Mouse (Mus musculus) cerebellum, adult 2 months (tissue): Measurements from ENCODE around the gene Trpv4. TPM values are rescaled to one million over a fixed set of nuclear protein-coding genes. Genes with fewer than 3 reads are reported as not detected.

ENCODE experiments used
- DNase-seq, 2 experiments: peaks; one replicate each; pipeline ENCODE4 v3.0.0; 2021
- H3K27ac ChIP-seq: fragments of 200-500 bp; 2 replicates; pipeline ENCODE4 v1.5.1; 2012; ENCODE audit warnings: low read length, control low read depth, inconsistent platforms; ENCODE audit not compliant: insufficient read depth
- H3K27me3 ChIP-seq: fragments of 200-500 bp; 2 replicates; pipeline ENCODE4 v1.6.1; 2012; ENCODE audit warnings: inconsistent platforms, mild to moderate bottlenecking, low read length, moderate library complexity; ENCODE audit not compliant: control insufficient read depth, insufficient read depth
- H3K4me1 ChIP-seq: fragments of 200-500 bp; 2 replicates; pipeline ENCODE4 v1.6.1; 2011; ENCODE audit warnings: low read length; ENCODE audit not compliant: control insufficient read depth, insufficient read depth
- H3K4me3 ChIP-seq: fragments of 200-500 bp; replicated peaks from 2 replicates; pipeline ENCODE3; 2011; ENCODE audit warnings: mild to moderate bottlenecking, low read depth, low read length, control low read depth; ENCODE audit not compliant: insufficient read depth
- CTCF ChIP-seq: fragments of 200-500 bp; IDR thresholded peaks from 2 replicates; pipeline ENCODE4 v1.5.1; 2011; ENCODE audit warnings: low read depth, mild to moderate bottlenecking, control low read depth, low read length, moderate library complexity, borderline replicate concordance; ENCODE audit not compliant: insufficient read depth
- POLR2A ChIP-seq: fragments of 200-500 bp; IDR thresholded peaks from 2 replicates; pipeline ENCODE4 v1.6.1; 2011; ENCODE audit warnings: low read length, control low read depth, borderline replicate concordance; ENCODE audit not compliant: insufficient read depth
- WGBS: fragments of 180-500 bp; shearing (Covaris S2); methylation state at CpG from one replicate; pipeline ENCODE4 v1.1.7; 2018; 5-methylcytosine and 5-hydroxymethylcytosine counted together
- polyA plus RNA-seq: library from polyadenylated mRNA; depleted of rRNA; stranded (reverse); fragments of >200 nt; gene quantifications from 2 replicates; pipeline ENCODE4 v1.2.3, GENCODE M21; 2012

Gene Trpv4
- polyA plus RNA-seq, 1 experiment: 3.0 TPM

DNA sequence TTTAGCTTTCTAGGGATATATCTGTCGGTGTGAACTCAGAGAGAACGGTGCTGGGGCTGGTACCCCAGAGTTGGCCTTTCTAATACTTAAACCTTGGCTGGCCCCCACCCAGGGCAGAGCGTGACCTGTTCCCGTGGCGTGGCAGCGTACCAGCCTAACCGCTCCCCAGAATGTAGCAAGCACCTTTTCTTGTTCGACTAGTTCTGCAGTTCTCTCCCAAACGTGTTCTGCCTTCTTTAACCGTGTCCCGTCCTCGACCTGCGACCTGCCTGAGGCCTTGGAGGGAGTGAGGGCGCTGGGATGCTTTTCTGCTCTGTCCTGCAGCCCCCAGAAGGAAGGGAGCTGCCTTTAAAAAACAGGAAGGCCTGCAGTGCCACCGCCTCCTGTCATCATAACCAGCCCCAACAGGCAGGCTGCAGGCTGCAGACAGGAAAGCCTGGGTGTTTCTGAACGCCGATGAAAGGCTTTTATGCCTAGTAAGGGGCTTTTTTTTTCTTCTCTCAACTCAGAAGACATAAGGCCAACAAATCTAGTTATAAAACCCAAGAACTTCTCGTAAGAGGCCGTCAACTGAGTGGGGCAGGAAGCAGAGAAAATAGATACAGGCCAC, 22.6 kb upstream of the Trpv4 start:
- DNase-seq: no peak
- TF ChIP-seq POLR2A (no peak), CTCF (no peak)
- Histone ChIP-seq H3K4me1 (peaks cover 20% of the 10 kb centered on the region), H3K27ac (no peak overlapping the region), H3K27me3 (no peaks in the 10 kb centered on the region), H3K4me3 (no peak overlapping the region)
- WGBS: 94% methylated on average over 19 of the region's 19 CpGs

DNA sequence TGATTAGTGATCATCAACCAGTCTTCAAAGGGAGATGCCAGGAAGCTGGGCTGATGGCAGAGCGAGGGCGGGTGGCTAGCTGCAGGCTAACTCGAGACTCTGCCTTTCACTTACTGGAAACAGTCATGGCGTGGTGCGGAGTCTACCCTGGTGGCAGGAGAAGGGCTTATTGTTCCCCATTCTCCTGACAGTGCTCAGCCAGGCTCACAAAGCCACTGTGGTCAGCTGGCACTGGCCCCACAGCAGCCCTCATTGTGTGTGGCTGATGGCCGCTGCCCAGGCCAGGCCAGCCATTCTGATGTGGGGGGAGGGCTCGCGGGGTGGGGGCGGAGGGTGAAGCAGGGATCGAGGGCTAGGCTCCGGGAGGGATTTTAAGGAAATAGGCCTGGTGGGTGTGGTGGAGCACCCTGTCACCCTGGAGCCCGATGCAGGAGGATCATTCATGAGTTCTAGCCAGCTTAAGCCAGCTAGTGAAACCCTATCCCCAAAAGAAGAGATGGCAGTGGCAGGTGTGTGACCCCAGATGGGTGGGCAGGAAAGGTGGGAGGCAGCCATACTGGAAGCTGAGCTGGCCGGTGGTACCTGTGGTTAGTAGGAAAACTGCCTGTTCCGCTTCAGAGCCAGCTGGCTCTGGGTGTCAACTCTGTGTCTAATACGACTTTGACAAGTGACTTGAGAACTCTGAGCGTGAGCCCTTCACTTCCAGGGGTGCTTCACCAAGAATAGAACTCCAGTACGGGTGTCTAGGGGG, 21.8 kb upstream of the Trpv4 start:
- 54% methylated on average over 17 of the region's 17 CpGs for WGBS
- peak in 1 of 2 experiments; percentile 31 for DNase-seq
- TF ChIP-seq CTCF (no peak), POLR2A (no peak)
- H3K27me3 ChIP-seq: no peaks in the 10 kb centered on the region
- no peak overlapping the region for H3K4me3 ChIP-seq
- H3K4me1 ChIP-seq: peaks cover 20% of the 10 kb centered on the region
- no peak overlapping the region for H3K27ac ChIP-seq

DNA sequence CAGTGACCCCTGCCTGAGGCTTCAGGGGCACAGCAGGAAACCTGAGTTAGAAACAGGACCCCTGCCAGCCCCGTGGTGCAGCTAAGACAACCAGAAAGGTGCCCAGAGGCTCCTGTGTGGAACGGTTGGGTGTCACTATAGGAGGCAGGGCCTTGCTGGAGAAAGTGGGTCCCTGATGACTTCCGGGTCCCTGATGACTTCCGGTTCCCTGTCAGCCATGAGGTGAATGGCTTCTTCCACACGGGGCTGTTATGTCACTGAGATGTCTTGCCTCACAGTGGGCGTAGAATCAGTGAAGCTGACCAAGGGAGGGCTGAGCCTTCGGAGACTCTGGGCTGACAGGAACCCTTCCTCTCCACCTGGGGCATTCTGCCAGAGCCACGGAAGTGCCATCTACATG, 16.4 kb upstream of the Trpv4 start:
- no peak for TF ChIP-seq CTCF
- TF ChIP-seq POLR2A: no peak
- DNase-seq: no peak
- H3K4me1 ChIP-seq: peaks cover 1% of the 10 kb centered on the region; the same call in 1 of the 2 replicates
- H3K27me3 ChIP-seq: no peaks in the 10 kb centered on the region
- H3K27ac ChIP-seq: no peak overlapping the region
- 80% methylated on average over 8 of the region's 8 CpGs for WGBS
- no peak overlapping the region for H3K4me3 ChIP-seq

DNA sequence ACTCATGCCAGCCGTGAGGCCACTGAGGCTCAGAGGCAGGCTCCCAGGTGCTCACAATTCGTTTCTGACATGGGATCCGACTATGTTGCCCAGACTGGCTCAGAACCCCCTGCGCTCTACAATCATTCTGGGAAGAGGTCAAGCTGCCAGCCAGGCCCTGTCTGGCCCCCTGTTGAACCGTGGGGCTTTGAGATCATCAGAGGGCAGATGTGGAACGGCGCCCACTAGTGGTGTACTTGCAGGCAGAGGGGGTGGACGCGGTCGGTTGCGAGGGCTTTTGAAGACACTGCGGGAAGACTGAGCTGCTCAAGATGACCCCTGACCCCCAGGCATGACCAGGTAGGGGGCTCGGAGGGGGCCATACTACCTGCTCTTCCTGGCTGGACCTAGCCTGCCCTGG, 14.9 kb upstream of the Trpv4 start:
- no peaks in the 10 kb centered on the region for H3K27me3 ChIP-seq
- WGBS: 86% methylated on average over 13 of the region's 13 CpGs
- TF ChIP-seq POLR2A (no peak), CTCF (peak; percentile 7; the same call in 1 of the 2 replicates)
- DNase-seq: no peak
- H3K4me3 ChIP-seq: no peak overlapping the region
- no peak overlapping the region for H3K27ac ChIP-seq
- H3K4me1 ChIP-seq: no peaks in the 10 kb centered on the region

DNA sequence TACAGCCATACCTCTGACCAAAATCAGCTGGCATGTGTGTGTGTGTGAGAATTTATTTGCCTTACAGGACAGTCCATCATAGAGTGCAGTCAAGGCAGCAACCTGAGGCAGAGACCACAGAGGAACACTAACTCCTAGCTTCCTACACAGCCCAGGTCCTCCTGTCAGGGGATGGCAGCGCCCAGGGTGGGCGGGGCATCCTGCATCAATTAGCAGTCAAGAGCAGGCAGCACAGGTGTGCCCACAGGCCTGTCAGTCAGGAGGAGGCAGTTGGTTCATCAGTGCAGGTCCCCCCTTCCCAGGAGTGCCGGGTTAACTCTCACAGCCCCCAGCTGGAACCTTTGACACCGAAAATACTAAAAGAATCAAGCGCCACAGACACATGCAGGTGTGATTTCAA, 10.8 kb upstream of the Trpv4 start:
- no peak for DNase-seq
- no peaks in the 10 kb centered on the region for H3K4me1 ChIP-seq
- TF ChIP-seq CTCF: no peak
- TF ChIP-seq POLR2A: no peak
- no peaks in the 10 kb centered on the region for H3K27me3 ChIP-seq
- H3K4me3 ChIP-seq: no peak overlapping the region
- no peak overlapping the region for H3K27ac ChIP-seq
- WGBS: 96% methylated on average over 5 of the region's 5 CpGs

DNA sequence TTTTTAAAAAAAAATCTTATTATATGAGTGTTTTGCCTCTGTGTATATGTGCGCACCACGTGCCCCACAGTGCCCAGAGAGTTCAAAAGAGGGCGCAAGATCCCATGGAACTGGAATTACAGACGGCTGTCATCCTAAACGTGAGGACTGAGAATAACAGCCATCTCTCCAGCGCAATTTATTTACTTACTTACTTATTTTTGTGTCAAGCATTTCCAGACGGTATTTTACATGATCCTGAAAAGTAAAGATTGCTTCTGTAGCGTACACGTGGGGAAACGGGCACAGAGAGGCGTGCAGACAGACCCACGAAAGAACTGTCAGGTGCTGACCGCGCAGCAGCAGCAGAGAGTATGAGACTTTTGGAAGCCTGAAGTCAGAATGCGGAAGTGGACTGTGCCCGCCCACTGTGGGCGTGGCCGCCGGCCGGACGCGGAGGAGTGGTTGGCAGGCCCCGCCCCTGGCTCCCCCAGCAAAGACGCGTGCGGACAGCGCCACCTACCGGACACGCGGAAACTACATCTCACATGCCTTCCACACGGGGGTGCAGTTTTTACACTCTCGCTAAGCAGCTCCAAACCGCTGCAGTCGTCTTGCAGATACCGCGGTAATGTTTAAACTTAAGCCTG, 9.1 kb upstream of the Trpv4 start:
- Histone ChIP-seq H3K4me1 (no peaks in the 10 kb centered on the region), H3K4me3 (peak overlapping the region; percentile 62), H3K27me3 (no peaks in the 10 kb centered on the region), H3K27ac (no peak overlapping the region)
- peak; percentile 95 to 99 for DNase-seq
- TF ChIP-seq CTCF: peak; percentile 100
- peak; percentile 27; the same call in 1 of the 2 replicates for TF ChIP-seq POLR2A
- 3% methylated on average over 36 of the region's 36 CpGs for whole genome bisulfite sequencing

DNA sequence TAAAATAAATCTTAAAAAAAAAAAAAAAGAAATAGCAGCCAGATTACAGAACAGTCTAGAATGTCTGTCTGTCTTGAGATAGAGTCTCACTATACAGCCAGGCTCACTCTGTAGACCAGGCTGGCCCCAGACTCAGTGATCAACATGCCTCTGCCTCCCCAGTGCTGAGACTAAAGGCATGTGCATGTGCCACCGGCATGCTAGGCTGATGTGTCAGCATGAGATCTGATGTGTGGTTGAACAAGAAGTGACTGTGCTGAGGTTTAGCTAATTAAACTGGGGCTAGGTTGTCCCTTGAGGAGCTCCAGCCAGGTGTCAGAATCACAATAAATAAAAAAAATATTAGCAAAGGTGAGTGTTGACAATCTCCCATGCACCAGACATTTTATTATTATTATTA, 8.4 kb upstream of the Trpv4 start:
- H3K4me1 ChIP-seq: no peaks in the 10 kb centered on the region
- H3K27me3 ChIP-seq: no peaks in the 10 kb centered on the region
- no peak for DNase-seq
- H3K4me3 ChIP-seq: no peak overlapping the region
- TF ChIP-seq CTCF (no peak), POLR2A (no peak)
- WGBS: 41% methylated on average over 1 of the region's 1 CpGs
- H3K27ac ChIP-seq: no peak overlapping the region
